Mouse (Mus musculus): ENCODE data around the gene Zfp316. TPM values are rescaled to one million over a fixed set of nuclear protein-coding genes. Genes with fewer than 3 reads are reported as not detected.

Zfp316 gene
- total RNA-seq, 2 experiments from 2014 or later: 0.59 to 1.8 TPM

DNA sequence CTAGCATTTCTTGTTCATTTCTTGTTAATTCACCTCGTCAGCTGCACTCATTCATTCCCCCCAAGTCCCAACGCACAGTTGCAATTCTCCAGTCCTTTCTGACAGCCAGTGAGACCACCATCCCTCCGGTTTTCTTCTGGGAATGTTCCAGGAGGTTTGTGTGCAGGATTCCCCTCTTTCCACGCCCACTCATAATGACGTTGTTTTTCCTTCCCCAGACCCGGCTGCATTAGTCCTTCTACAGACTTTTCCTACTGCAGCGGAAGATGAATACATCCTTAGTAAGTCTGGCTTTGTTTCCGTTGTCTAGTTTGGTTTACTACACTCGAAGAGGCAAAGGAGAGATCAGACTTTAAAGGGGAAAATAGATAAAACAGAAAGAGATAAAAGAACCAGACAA, 33.8 kb downstream of the Zfp316 start:
- ATAC-seq (replicated peaks; ENCODE audit: poor library complexity): no peak

DNA sequence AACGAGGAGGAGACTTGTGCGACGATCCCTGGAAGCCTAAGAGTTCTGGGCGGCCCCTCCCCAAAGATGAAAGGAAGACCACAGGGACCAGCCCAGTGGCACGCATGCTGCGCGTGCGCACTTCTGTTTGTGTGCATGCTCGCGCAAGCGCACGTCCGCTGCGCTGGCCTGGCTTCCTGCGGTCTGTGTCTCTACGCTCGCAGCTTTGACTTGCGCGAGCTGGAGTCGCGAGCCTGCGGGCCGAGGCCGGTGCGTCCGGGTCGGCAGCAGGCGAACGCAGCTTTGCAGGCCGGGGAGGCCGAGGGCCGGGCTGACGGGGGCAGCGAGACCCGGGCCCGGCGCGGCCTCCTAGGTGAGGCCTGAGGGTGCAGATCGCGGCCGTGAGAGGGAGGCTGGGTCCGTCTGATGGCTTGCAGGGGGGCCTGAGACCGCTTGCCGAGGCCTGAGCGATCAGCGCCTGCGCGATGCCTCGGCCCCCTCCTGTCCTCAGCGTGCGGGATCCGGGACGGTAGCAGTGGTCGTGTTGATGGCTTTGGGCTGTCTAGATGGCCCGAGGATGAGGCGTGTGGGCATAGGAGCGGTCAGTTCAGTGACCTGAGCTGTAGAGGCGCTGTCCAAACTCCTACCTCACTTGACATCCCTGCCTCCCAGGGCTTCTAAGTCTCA, 34.7 kb downstream of the Zfp316 start, which contains the start of gene Zfp12:
Gene Zfp12, plus strand, starts transcription at position 136 of the 666 bp plus-strand sequence.
- ATAC-seq (replicated peaks; ENCODE audit: poor library complexity): peak; percentile 90

DNA sequence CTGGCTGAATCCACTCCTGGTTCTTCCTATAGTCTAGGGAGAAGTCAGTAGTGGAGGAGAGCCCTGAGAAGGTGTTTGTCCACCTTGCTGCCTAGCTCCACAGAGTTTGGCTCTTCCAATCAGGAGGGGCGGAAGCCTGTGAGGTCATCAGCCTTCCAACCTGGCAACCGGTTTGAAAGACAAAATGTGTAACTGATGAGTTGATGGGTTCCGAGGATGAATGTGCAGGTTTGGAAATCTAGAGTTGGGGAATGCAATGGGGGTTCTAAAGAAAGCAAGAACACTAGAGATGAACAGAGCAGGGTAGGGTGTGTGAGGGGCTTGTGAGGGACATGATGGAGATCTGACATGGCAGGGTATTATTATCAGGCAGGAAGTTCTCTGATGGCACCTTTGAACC, 43.0 kb downstream of the Zfp316 start, which contains the start of gene Spdye4a:
Gene Spdye4a, minus strand, starts transcription at position 101 of the 400 bp plus-strand sequence.
- ATAC-seq (replicated peaks; ENCODE audit: poor library complexity): no peak

DNA sequence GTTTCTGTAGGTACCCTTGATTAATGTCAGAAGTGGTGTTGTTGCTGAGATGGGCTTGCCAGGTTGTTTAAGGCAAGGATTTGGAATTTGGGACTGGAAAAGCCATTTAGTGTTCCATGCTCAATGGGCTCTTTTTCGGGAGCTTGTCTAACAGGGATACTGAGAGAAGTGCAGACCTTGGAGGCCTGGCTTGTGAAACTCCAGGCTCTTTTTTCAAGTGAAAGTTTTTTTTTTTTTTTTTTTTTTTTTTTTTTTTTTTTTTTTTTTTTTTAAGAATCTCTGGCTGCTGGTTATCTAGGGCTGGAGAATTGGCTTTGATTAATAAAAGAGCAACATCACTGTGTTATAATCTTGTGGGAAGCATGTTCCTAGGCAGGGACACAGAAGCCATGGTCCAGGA, 47.5 kb downstream of the Zfp316 start:
- no peak for ATAC-seq (replicated peaks; ENCODE audit: poor library complexity)

DNA sequence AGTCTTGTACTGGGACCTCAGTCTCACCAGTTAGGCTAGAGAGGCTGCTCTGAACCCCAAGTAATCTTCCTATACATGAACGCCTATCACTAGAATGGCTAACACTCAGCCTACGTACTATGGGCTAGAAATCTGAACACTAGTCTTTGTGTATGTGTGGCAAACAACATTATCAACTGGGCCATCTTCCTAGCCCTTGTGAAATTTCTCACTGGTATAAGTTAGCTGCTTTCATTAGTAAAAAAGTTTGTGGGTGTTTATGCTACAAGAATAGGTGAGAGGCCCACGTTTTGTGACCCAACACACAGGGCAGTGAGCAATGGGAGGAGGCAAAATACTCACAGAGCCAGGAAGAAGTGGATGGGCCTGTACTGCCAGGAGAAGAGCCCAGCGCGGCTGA, 48.8 kb downstream of the Zfp316 start:
- no peak for ATAC-seq (replicated peaks; ENCODE audit: poor library complexity)

DNA sequence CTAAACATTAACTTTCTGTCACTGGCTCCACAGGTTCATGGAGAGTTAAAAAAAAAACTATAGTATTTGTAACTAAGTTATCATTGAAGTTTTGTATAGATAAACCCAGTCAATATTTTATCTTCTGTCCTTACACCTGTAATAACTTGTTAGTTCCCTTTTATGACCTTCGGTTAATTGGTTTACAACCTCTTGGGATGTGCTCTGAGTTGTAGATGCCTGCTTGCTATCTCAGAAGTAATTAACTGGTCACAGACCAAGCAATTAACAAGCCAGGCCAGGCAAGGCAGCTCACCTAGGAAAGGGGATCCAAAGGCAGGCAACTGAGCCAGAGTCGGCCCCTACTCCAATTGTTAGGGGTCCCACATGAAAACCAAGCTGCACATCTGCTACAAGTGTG, 56.0 kb downstream of the Zfp316 start:
- ATAC-seq (replicated peaks; ENCODE audit: poor library complexity): no peak

DNA sequence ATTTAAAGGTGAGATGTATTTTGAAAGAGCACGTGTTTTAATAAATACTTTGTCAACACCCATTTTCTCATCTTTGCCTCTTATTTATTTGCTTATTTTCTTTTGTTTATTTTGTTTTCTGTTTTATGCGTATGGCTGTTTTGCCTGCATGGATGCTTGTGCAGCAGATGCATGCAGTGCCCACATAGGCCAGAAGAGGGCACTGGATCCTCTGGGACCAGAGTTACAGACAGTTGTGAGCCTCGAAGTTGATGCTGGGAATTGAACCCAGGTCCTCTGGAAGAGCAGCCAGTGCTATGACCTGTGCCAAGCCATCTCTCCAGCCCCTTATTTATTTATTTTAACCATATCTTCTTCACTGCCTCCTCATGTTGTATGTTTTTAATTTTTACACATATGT, 64.8 kb downstream of the Zfp316 start:
- ATAC-seq (replicated peaks; ENCODE audit: poor library complexity): no peak

Other genes starting within 250 kb of the Zfp316 start
- gene Rnf216, start 157.0 kb downstream of the Zfp316 start, total RNA-seq (2015): 43.8 and 53.6 TPM in 2 replicates
- gene Rnf216, start 157.0 kb downstream of the Zfp316 start, total RNA-seq (2017): 38.2 and 40.9 TPM in 2 replicates
- not detected in 2 replicates for gene Olfr718-ps1, start 122.4 kb downstream of the Zfp316 start, total RNA-seq (2015)
- gene Olfr718-ps1, start 122.4 kb downstream of the Zfp316 start, total RNA-seq (2017): not detected in 2 replicates
- gene Rbak, start 89.2 kb downstream of the Zfp316 start, total RNA-seq (2015): 5.9 and 6.2 TPM in 2 replicates
- 8.7 and 10.0 TPM in 2 replicates for gene Rbak, start 89.2 kb downstream of the Zfp316 start, total RNA-seq (2017)
- gene Spdye4b, start 89.0 kb downstream of the Zfp316 start, total RNA-seq (2015): not detected in 2 replicates
- not detected in 2 replicates for gene Spdye4b, start 89.0 kb downstream of the Zfp316 start, total RNA-seq (2017)
- not detected in 2 replicates for gene Spdye4a, start 43.1 kb downstream of the Zfp316 start, total RNA-seq (2015)
- not detected in 2 replicates for gene Spdye4a, start 43.1 kb downstream of the Zfp316 start, total RNA-seq (2017)
- 4.5 and 5.2 TPM in 2 replicates for gene Zfp12, start 34.9 kb downstream of the Zfp316 start, total RNA-seq (2015)
- gene Zfp12, start 34.9 kb downstream of the Zfp316 start, total RNA-seq (2017): 11.1 and 12.0 TPM in 2 replicates
- not detected in 2 replicates for gene Zfp853, start 23.6 kb upstream of the Zfp316 start, total RNA-seq (2015)
- gene Zfp853, start 23.6 kb upstream of the Zfp316 start, total RNA-seq (2017): not detected in 2 replicates
- gene E130309D02Rik, start 45.3 kb upstream of the Zfp316 start, total RNA-seq (2015): 40.4 and 41.5 TPM in 2 replicates
- gene E130309D02Rik, start 45.3 kb upstream of the Zfp316 start, total RNA-seq (2017): 23.7 and 23.8 TPM in 2 replicates
- 58.7 and 66.4 TPM in 2 replicates for gene Zdhhc4, start 59.2 kb upstream of the Zfp316 start, total RNA-seq (2015)
- 36.2 and 38.7 TPM in 2 replicates for gene Zdhhc4, start 59.2 kb upstream of the Zfp316 start, total RNA-seq (2017)
- not detected in 2 replicates for gene Grid2ip, start 87.3 kb upstream of the Zfp316 start, total RNA-seq (2015)
- gene Grid2ip, start 87.3 kb upstream of the Zfp316 start, total RNA-seq (2017): not detected in 2 replicates
- 98.7 and 103 TPM in 2 replicates for gene Kdelr2, start 133.8 kb upstream of the Zfp316 start, total RNA-seq (2015)
- 150 and 171 TPM in 2 replicates for gene Kdelr2, start 133.8 kb upstream of the Zfp316 start, total RNA-seq (2017)
- gene Daglb, start 194.6 kb upstream of the Zfp316 start, total RNA-seq (2015): 13.4 and 15.3 TPM in 2 replicates
- gene Daglb, start 194.6 kb upstream of the Zfp316 start, total RNA-seq (2017): 22.7 and 25.9 TPM in 2 replicates